Mouse (Mus musculus) CH12.LX (cell line): ENCODE measurements around the gene Hils1.

Experiments
- CTCF ChIP-seq, 2 experiments: IDR thresholded peaks in 1 of 2; conservative IDR thresholded peaks in 1 of 2; 2 replicates each; pipeline ENCODE4 v1.5.1; 2011 to 2012; ENCODE audit warnings: low read depth in 2 of 2, low read length in 2 of 2, improper control_type of control experiment in 1 of 2, inconsistent platforms in 1 of 2, mild to moderate bottlenecking in 1 of 2, moderate library complexity in 1 of 2
- ELF1 ChIP-seq: IDR thresholded peaks from 2 replicates; pipeline ENCODE4 v1.6.1; 2014; ENCODE audit warnings: low read depth, mild to moderate bottlenecking, inconsistent platforms, low read length, improper control_type of control experiment
- EP300 ChIP-seq: IDR thresholded peaks from 2 replicates; pipeline ENCODE4 v1.6.1; 2011; ENCODE audit warnings: low read length, improper control_type of control experiment
- MXI1 ChIP-seq: IDR thresholded peaks from 2 replicates; pipeline ENCODE4 v1.6.1; 2011; ENCODE audit warnings: mild to moderate bottlenecking, low read depth, low read length, improper control_type of control experiment
- POLR2A ChIP-seq: IDR thresholded peaks from 2 replicates; pipeline ENCODE4 v1.6.1; 2011; ENCODE audit warnings: low read depth, mild to moderate bottlenecking, improper control_type of control experiment, low read length
- RAD21 ChIP-seq: IDR thresholded peaks from 2 replicates; pipeline ENCODE4 v1.6.1; 2011; ENCODE audit warnings: low read depth, mild to moderate bottlenecking, low read length, improper control_type of control experiment, moderate library complexity

- TF ChIP-seq ELF1 (no peak), RAD21 (no peak), CTCF (conservative IDR thresholded peaks at IDR 0.05 in 1 of 2, IDR thresholded peaks at IDR 0.05 in 1 of 2; ENCODE audit: low read depth in 2 of 2, low read length in 2 of 2) (no peak), POLR2A (0 out of 2 replicates have a peak, but pooled peaks have one; percentile 20), EP300 (no peak), MXI1 (no peak)
Observed at GRCm38 (mm10) chr11:95009629-95010014, 42.2 kb downstream of the Hils1 start, which contains the start of gene Samd14.
